Mouse (Mus musculus): Measurements from ENCODE around the gene Sae1.
A peak's percentile ranks its signal among the peaks of the same experiment; 100 is the strongest.

The Sae1 gene

GRCm38 (mm10) chr7:16387160-16388041 is at the start of gene Sae1:
Gene Sae1 (minus strand): TSS chr7:16387806.
- DNase-seq (ENCODE audit: extremely low spot score, low read depth, low spot score): peak; percentile 87

GRCm38 (mm10) chr7:16435088-16435487 is 47.5 kb upstream of the Sae1 start:
- no peak for DNase-seq (ENCODE audit: extremely low spot score, low read depth, low spot score)

- DNase-seq (ENCODE audit: extremely low spot score, low read depth, low spot score): no peak
Measured at GRCm38 (mm10) chr7:16433352-16433971, 45.9 kb upstream of the Sae1 start.

GRCm38 (mm10) chr7:16426129-16426729 is 38.6 kb upstream of the Sae1 start:
- no peak for DNase-seq (ENCODE audit: extremely low spot score, low read depth, low spot score)

GRCm38 (mm10) chr7:16425721-16426120 is 38.1 kb upstream of the Sae1 start:
- DNase-seq (ENCODE audit: extremely low spot score, low read depth, low spot score): no peak

GRCm38 (mm10) chr7:16423731-16424130 is 36.1 kb upstream of the Sae1 start:
- DNase-seq (ENCODE audit: extremely low spot score, low read depth, low spot score): no peak

- DNase-seq (ENCODE audit: extremely low spot score, low read depth, low spot score): no peak
Measured at GRCm38 (mm10) chr7:16422222-16422856, 34.7 kb upstream of the Sae1 start.

GRCm38 (mm10) chr7:16420493-16421118 is 33.0 kb upstream of the Sae1 start:
- DNase-seq (ENCODE audit: extremely low spot score, low read depth, low spot score): no peak

GRCm38 (mm10) chr7:16418713-16419112 is 31.1 kb upstream of the Sae1 start:
- DNase-seq (ENCODE audit: extremely low spot score, low read depth, low spot score): no peak

- DNase-seq (ENCODE audit: extremely low spot score, low read depth, low spot score): no peak
Measured at GRCm38 (mm10) chr7:16417141-16417771, 29.6 kb upstream of the Sae1 start.

GRCm38 (mm10) chr7:16415426-16415825 is 27.8 kb upstream of the Sae1 start:
- no peak for DNase-seq (ENCODE audit: extremely low spot score, low read depth, low spot score)

GRCm38 (mm10) chr7:16412930-16413329 is 25.3 kb upstream of the Sae1 start:
- DNase-seq (ENCODE audit: extremely low spot score, low read depth, low spot score): no peak

GRCm38 (mm10) chr7:16412220-16412896 is 24.8 kb upstream of the Sae1 start:
- no peak for DNase-seq (ENCODE audit: extremely low spot score, low read depth, low spot score)

GRCm38 (mm10) chr7:16411100-16411499 is 23.5 kb upstream of the Sae1 start:
- DNase-seq (ENCODE audit: extremely low spot score, low read depth, low spot score): no peak

- no peak for DNase-seq (ENCODE audit: extremely low spot score, low read depth, low spot score)
Measured at GRCm38 (mm10) chr7:16406978-16407377, 19.4 kb upstream of the Sae1 start.

- no peak for DNase-seq (ENCODE audit: extremely low spot score, low read depth, low spot score)
Measured at GRCm38 (mm10) chr7:16405516-16406351, 18.1 kb upstream of the Sae1 start.

- no peak for DNase-seq (ENCODE audit: extremely low spot score, low read depth, low spot score)
Measured at GRCm38 (mm10) chr7:16405073-16405455, 17.5 kb upstream of the Sae1 start.

- DNase-seq (ENCODE audit: extremely low spot score, low read depth, low spot score): no peak
Measured at GRCm38 (mm10) chr7:16404315-16405072, 16.9 kb upstream of the Sae1 start.
